Mouse (Mus musculus) v-Abl transformed pro-B cells (cell line): ENCODE results near the gene Gm20388.

Experiments
- in situ Hi-C, 2 experiments: fragments of 400-800 bp; cut with MboI; formaldehyde crosslinking; loops; one replicate each; pipeline ENCODE4 v1.15.1; 2025; ENCODE audit not compliant: unreplicated experiment in 2 of 2

Gm20388 gene

GRCm38 (mm10) chr8:120672626-120673229 lies 762.1 kb downstream of the Gm20388 start:
- in situ Hi-C loops: loop anchor here (10.0 to 25.0 kb wide), 2 partner anchors 912 to 1165 kb away; partner anchors contain the start of gene Klhdc4 (in 1 of the 2)

DNA sequence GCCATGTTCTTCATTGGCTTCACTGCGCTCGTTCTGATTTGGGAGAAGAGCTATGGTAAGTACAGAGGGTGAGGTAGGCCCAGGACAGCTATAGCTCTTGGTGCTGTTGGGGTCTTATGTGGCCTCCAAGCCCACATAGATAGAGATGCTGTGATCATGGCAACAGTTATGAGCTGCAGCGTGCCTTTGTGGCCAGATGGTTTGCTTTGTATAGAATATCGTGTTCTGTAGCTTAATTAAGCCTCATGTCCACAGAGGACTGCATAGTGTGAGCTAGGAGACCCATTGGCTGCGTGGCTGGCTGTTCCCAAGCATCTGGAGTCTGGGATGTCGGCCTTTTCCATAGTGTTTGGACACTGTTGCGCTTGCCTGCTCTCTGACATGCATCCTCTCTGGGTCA lies 762.7 kb downstream of the Gm20388 start:
- in situ Hi-C loops: loop anchor here (10.0 to 25.0 kb wide), 2 partner anchors 912 to 1164 kb away; partner anchors contain the start of gene Klhdc4 (in 1 of the 2)

- in situ Hi-C loops: loop anchor here (5.0 to 25.0 kb wide), 4 partner anchors 417 to 912 kb away; partner anchors contain the start of genes Fbxo31 (in 1 of the 2) and Map1lc3b (in 1 of the 2)
These were observed 765.1 kb downstream of the Gm20388 start for GRCm38 (mm10) chr8:120675718-120676117.

GRCm38 (mm10) chr8:120678447-120678846 lies 767.8 kb downstream of the Gm20388 start:
- in situ Hi-C loops: loop anchor here (5.0 to 25.0 kb wide), 4 partner anchors 414 to 909 kb away; partner anchors contain the start of genes Fbxo31 (in 1 of the 2) and Map1lc3b (in 1 of the 2)

GRCm38 (mm10) chr8:120679629-120680387 lies 769.2 kb downstream of the Gm20388 start:
- in situ Hi-C loops: loop anchor here (5.0 to 25.0 kb wide), 5 partner anchors 117 to 907 kb away; partner anchors contain the start of genes Fbxo31 (in 1 of the 2) and Map1lc3b (in 1 of the 2)

DNA sequence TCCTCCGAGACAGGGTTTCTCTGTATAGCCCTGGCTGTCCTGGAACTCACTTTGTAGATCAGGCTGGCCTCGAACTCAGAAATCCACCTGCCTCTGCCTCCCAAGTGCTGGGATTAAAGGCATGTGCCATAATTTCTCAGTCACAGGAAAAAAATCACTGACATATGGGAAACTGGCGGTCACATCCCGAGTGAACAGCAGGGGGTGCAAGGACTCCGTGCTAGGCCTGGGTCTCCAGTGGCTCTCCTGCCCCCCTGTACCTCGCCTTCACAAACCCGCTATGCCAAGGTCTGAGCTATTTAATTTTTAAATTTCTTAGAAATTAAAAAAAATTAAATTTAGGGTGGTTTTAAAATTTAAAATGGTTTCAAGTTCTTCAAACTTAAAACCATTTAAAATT lies 769.8 kb downstream of the Gm20388 start:
- in situ Hi-C loops: loop anchor here (5.0 to 25.0 kb wide), 3 partner anchors 117 to 907 kb away; partner anchors contain the start of genes Fbxo31 (in 1 of the 2) and Map1lc3b (in 1 of the 2)

DNA sequence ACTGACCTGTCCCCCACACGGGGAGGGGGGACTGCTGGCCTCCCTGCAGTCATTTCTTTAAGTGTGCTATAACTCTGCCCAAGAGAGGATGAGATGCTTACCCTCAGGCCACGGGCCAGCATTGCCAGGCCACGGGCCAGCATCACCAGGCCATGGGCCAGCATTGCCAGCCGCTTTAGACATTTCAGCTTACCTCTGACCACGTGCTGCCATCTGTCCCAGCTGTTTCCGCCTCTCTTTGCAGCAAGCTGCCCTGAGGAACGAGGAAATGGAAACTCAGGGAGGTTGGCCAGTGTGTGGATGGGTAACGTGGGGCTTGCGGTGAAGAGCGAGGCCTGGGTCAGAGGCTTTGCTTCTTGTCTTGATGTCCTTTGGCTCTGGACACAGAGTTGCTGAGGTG lies 770.5 kb downstream of the Gm20388 start:
- in situ Hi-C loops: loop anchor here (5.0 to 25.0 kb wide), 3 partner anchors 116 to 906 kb away; partner anchors contain the start of genes Fbxo31 (in 1 of the 2) and Map1lc3b (in 1 of the 2)

DNA sequence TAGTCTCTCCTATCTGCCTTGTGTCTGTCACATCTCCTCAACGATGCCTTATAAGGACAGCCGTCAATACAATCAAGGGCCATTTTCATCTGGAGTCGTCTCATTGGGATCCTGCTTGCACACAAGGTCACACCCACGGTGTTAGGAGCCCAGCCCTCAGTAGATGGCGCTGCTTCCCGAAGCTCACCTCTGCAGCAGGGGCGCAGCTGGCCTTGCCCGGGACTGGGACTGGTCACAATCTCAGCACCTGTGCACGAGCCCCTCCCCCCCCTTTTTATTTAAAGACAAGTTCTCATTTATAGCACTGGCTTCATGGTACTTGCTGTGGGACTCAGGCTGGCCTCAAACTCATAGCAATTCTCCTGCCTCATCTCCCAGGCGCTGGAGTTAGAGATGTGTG lies 773.0 kb downstream of the Gm20388 start:
- in situ Hi-C loops: loop anchor here (5.0 to 25.0 kb wide), 3 partner anchors 114 to 904 kb away; partner anchors contain the start of genes Fbxo31 (in 1 of the 2) and Map1lc3b (in 1 of the 2)

GRCm38 (mm10) chr8:120684082-120684481 lies 773.4 kb downstream of the Gm20388 start:
- in situ Hi-C loops: loop anchor here (5.0 to 25.0 kb wide), 3 partner anchors 113 to 903 kb away; partner anchors contain the start of genes Fbxo31 (in 1 of the 2) and Map1lc3b (in 1 of the 2)

DNA sequence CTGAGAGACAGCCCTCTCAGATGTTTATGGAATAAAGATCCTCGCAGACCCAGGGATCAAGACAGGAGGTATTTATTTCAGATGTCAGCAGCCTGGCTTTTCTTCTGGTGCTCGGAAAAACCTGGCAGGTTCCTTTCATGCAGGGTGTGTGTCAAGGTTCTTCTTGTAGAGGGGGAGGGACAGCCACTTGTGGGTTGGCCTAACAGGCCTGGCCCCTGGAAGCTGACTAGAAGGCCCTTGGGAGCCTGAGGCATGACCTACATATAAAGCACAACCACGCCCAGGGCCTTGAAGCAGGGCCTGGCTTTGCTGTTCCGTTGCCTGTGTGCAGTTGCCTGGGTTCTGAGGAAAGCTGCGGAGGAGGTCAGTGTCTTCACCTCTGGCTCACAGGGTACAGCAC lies 774.5 kb downstream of the Gm20388 start:
- in situ Hi-C loops: loop anchor here in 1 of 2 experiments (25.0 kb wide), 2 partner anchors 777 to 902 kb away; partner anchors contain the start of genes Fbxo31 and Map1lc3b

- in situ Hi-C loops: loop anchor here in 1 of 2 experiments (25.0 kb wide), 2 partner anchors 777 to 902 kb away; partner anchors contain the start of genes Fbxo31 and Map1lc3b
These were observed 775.0 kb downstream of the Gm20388 start for GRCm38 (mm10) chr8:120685591-120685990.

DNA sequence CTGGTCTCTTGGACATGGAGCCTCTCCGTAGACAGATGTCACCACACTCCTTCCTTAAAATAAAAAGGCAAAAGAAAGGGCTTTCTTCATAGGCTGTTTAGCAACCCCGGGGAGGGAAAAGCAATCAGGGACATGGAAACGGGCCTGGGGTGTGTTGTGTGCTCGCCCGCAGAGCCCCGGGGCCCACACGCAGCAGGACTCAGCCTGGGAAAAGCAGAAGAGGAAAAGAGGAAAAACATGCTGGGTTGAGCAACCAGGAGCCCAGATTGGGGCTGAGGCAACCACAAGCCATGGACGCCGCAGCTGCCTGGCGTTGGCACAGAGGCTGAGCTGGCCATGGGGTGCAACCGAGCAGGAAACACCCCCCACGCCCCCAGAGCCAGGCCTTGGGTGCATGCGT lies 775.4 kb downstream of the Gm20388 start:
- in situ Hi-C loops: loop anchor here in 1 of 2 experiments (25.0 kb wide), 2 partner anchors 776 to 901 kb away; partner anchors contain the start of genes Fbxo31 and Map1lc3b

- in situ Hi-C loops: loop anchor here in 1 of 2 experiments (25.0 kb wide), 2 partner anchors 776 to 901 kb away; partner anchors contain the start of genes Fbxo31 and Map1lc3b
These were observed 775.9 kb downstream of the Gm20388 start for GRCm38 (mm10) chr8:120686576-120686975.

- in situ Hi-C loops: loop anchor here in 1 of 2 experiments (25.0 kb wide), 2 partner anchors 775 to 900 kb away; partner anchors contain the start of genes Fbxo31 and Map1lc3b
These were observed 777.1 kb downstream of the Gm20388 start for GRCm38 (mm10) chr8:120687786-120688185.

DNA sequence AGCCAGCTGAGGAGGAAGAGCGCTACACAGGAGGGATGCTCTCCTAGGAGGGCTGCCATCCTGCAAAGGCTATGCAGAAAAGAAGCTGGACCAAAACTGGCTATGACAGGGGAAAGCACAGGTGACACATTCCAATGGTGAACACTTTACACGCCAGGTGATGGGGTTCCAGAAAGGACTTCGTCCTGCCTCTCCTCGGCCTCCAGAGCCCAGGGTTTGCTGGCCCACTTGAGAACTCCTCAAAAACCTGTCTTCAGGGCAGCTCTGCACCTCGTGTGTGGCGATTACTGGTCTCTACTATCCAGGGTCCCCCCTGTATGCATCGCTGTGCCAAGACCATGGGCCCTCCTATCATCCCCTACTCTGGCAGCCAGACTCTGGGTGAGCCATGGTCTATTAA lies 777.9 kb downstream of the Gm20388 start:
- in situ Hi-C loops: loop anchor here in 1 of 2 experiments (25.0 kb wide), 2 partner anchors 774 to 899 kb away; partner anchors contain the start of genes Fbxo31 and Map1lc3b

GRCm38 (mm10) chr8:120692934-120693333 lies 782.3 kb downstream of the Gm20388 start:
- in situ Hi-C loops: loop anchor here (5.0 to 25.0 kb wide), 3 partner anchors 34 to 894 kb away; partner anchors contain the start of genes Fbxo31 (in 1 of the 2) and Map1lc3b (in 1 of the 2)

DNA sequence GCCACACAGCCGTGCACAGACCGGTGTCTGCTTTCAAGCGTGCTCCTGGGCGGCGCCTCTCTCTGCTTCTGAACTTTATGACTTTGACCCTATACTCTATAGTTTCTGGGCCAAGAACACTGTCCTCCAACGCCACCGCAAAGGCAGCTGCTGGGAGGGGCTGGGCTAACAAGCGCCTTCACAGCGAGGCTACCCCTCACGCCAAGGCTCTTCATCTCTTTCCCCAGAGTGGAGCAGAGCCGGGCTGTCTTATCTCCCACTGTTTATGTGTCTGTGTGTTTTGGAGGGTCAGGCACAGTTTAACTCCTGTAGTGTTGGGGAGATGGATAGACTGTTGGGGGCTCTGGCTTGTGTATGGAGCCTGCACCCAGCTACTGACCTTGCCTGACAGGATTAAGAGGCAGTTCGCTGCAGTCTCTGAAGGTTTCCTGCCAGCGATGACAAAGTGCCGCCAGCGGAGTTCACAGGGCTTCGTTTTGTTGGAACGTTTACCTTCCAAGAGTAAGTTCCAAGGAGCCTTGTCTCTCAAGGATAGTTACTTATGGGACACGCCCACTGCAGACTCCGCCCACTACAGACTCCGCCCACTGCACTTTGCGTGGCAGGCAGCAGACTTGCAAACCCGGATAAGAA lies 783.3 kb downstream of the Gm20388 start:
- in situ Hi-C loops: loop anchor here (5.0 to 25.0 kb wide), 3 partner anchors 33 to 893 kb away; partner anchors contain the start of genes Fbxo31 (in 1 of the 2) and Map1lc3b (in 1 of the 2)

DNA sequence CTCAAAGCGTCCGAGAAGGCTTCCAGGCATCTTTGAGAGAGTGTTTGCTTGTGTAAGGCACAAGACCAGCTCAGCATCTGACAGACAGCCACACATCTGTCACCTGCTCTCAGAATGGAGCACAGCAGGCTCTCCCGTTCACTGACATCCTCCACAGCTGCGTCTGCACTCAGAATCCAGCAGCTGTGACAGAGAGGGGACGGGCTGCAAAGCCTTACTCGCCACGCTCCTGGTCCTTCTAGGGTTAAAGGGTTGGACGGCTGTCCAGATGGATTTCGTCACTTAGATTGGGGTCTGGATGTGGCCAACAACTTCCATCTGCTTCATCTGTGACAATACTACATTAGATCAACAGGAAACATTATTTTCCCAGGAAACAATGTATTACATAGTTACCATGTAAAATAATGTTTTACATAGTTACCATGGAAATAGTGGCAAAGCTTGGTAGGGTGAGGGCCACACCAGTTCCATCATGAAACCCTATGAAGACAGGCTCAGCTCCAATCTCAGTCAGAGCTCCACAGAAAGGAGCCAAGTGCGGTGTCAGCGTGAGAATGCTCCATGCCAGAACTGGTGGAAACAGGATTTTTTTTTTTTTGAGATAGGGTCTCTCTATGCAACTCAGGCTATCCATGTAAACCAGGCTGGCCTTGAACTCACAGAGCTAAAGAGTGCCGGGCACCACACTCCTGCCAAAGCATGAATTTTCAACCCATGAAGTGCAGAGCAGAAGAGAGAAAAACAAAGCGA lies 785.9 kb downstream of the Gm20388 start:
- in situ Hi-C loops: loop anchor here in 1 of 2 experiments (25.0 kb wide), 2 partner anchors 766 to 891 kb away; partner anchors contain the start of genes Fbxo31 and Map1lc3b
